Mouse (Mus musculus) layer of hippocampus, postnatal 25 days (tissue): Measurements from ENCODE around the gene Mfsd4a. TPM values are rescaled to one million over a fixed set of nuclear protein-coding genes. Genes with fewer than 3 reads are reported as not detected.

Experiments
- DNase-seq, 2 experiments: peaks; one replicate each; pipeline ENCODE4 v3.0.0; 2022; ENCODE audit warnings: mixed read lengths in 2 of 2, low spot score in 1 of 2; ENCODE audit errors: extremely low spot score in 1 of 2
- total RNA-seq, 2 experiments: library from RNA; stranded (reverse); gene quantifications; 2 replicates each; pipeline ENCODE4 v1.2.3; 2021

Gene Mfsd4a
- total RNA-seq, 2 experiments from 2014 or later = 61.3 to 72.8 TPM

GRCm38 (mm10) chr1:131993169-131994040 lies 74.5 kb downstream of the Mfsd4a start:
- DNase-seq = no peak

GRCm38 (mm10) chr1:131992561-131993001 lies 75.3 kb downstream of the Mfsd4a start:
- DNase-seq = no peak

GRCm38 (mm10) chr1:131990083-131990760 lies 77.6 kb downstream of the Mfsd4a start:
- DNase-seq = no peak

- DNase-seq = no peak
These were observed 78.4 kb downstream of the Mfsd4a start for GRCm38 (mm10) chr1:131989476-131989875.

GRCm38 (mm10) chr1:131987432-131987831 lies 80.4 kb downstream of the Mfsd4a start:
- DNase-seq = no peak

- DNase-seq = no peak
These were observed 84.1 kb downstream of the Mfsd4a start for GRCm38 (mm10) chr1:131983806-131984205.

- peak; percentile 63 to 81 for DNase-seq
These were observed 85.0 kb downstream of the Mfsd4a start for GRCm38 (mm10) chr1:131982907-131983306.

- DNase-seq = peak; percentile 54 to 80
These were observed 86.4 kb downstream of the Mfsd4a start for GRCm38 (mm10) chr1:131981378-131982013.

- no peak for DNase-seq
These were observed 87.4 kb downstream of the Mfsd4a start for GRCm38 (mm10) chr1:131980471-131980870.

- no peak for DNase-seq
These were observed 91.0 kb downstream of the Mfsd4a start for GRCm38 (mm10) chr1:131976886-131977285.

- DNase-seq = no peak
These were observed 93.9 kb downstream of the Mfsd4a start for GRCm38 (mm10) chr1:131973991-131974390.

Other genes starting within 250 kb of the Mfsd4a start
- 10 to 100 TPM; 61.5 to 66.5 TPM for gene Slc41a1, start 240.6 kb downstream of the Mfsd4a start, total RNA-seq
- gene Rab29, start 200.8 kb downstream of the Mfsd4a start, total RNA-seq = 1 to 10 TPM; 7.3 to 8.0 TPM
- 100 to 1,000 TPM; 150 to 157 TPM for gene Nucks1, start 157.5 kb downstream of the Mfsd4a start, total RNA-seq
- gene Slc45a3, start 105.1 kb downstream of the Mfsd4a start, total RNA-seq = 1 to 10 TPM; 2.4 TPM
- gene Elk4, start 60.5 kb downstream of the Mfsd4a start, total RNA-seq = 10 to 100 TPM; 51.8 to 60.4 TPM
- 10 to 100 TPM; 24.4 to 25.7 TPM for gene Cdk18, start 71.6 kb upstream of the Mfsd4a start, total RNA-seq
- 1 to 10 TPM; 1.1 to 1.7 TPM for gene Lemd1, start 123.4 kb upstream of the Mfsd4a start, total RNA-seq
- gene AC124108.1, start 123.4 kb upstream of the Mfsd4a start, total RNA-seq = under 1 TPM; 0.25 to 0.92 TPM
- not detected for gene Gm10188, start 161.7 kb upstream of the Mfsd4a start, total RNA-seq
- 1 to 10 TPM; 4.2 to 4.6 TPM for gene Klhdc8a, start 230.6 kb upstream of the Mfsd4a start, total RNA-seq
- gene Nuak2, start 248.1 kb upstream of the Mfsd4a start, total RNA-seq = under 1 TPM; 0.64 to 0.92 TPM